In the genomic region with DNA sequence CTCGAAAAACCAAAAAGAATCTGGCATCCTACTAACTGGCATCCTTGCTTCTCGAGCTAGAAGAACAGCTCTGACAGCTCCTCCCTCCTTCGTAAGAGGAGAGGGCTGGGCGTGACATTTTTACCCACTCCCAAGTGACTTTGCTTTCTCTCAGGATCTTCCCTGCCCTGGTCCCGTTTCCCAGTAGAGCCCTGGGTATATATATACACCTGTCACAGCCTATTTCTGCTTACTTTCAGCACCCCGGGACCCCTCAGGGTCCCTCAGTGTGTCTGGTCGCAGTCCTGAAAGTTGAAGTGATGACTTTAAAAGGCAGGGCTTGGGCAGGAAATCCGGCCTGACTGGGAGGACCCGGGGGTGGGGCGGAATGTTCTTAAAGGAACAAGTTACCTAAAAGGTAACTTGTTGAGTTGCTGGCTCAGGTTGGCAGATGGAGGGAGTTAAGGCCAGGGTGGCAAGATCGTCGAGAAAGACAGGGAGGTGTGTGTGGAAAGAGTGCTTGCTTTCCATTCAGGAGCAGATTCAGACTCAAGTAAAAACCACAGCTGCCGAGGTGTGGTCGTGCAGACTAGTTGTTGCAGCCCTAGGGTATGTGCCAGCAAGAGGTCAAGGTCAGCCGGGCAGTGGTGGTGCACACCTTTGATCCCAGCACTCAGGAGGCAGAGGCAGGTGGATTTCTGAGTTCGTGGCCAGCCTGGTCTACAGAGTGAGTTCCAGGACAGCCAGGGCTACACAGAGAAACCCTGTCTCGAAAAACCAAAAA, we compare ENCODE assay signal across 8 mouse cellular contexts. TPM values are rescaled to one million over a fixed set of nuclear protein-coding genes. Genes with fewer than 3 reads are reported as not detected.
DNase-seq lines count a peak whose midpoint lies in the region; ATAC-seq and TF ChIP-seq lines count a peak whose summit lies in the region.

A gene (minus strand): TSS at position 312 of the 763 bp plus-strand sequence.

- POLR2A ChIA-PET in Patski (lab: Charles Lee): interaction anchor here (1.7 kb wide), 1 partner anchor 37 kb away, joined by 5 read pairs; no protein-coding TSS in a partner anchor

- H3K4me2 ChIP-seq in hindbrain, embryonic 13.5 days: peak within 1 kb of the TSS; percentile 49

- no peaks in the 10 kb centered on the region for H3K27me3 ChIP-seq in Patski
- H3K27me3 ChIP-seq in hindbrain, embryonic 13.5 days: no peaks in the 10 kb centered on the region
- H3K27me3 ChIP-seq in megakaryocyte, embryonic 14.5 days (replicated peaks): peaks cover 6% of the 10 kb centered on the region

- no peak within 1 kb of the TSS for H3K27ac ChIP-seq in hindbrain, embryonic 13.5 days

- no peaks in the 10 kb centered on the region for H3K9me3 ChIP-seq in hindbrain, embryonic 13.5 days
- no peaks in the 10 kb centered on the region for H3K9me3 ChIP-seq in megakaryocyte, embryonic 14.5 days

- H3K4me3 ChIP-seq in hindbrain, embryonic 13.5 days: peak within 1 kb of the TSS; percentile 47
- H3K4me3 ChIP-seq in megakaryocyte, embryonic 14.5 days (replicated peaks): peak within 1 kb of the TSS; percentile 94

- CTCF ChIA-PET in Patski (lab: Charles Lee): interaction anchor here (0.6 to 1.4 kb wide), 3 partner anchors 9 to 183 kb away, joined by 3 to 6 read pairs (median 4); no protein-coding TSS in a partner anchor

- TF ChIP-seq CTCF in Patski (IDR thresholded peaks at IDR 0.05): no peak

- 29% methylated on average over 17 of the region's 17 CpGs for WGBS in hindbrain, embryonic 13.5 days

- peaks cover 5% of the 10 kb centered on the region for H3K4me1 ChIP-seq in hindbrain, embryonic 13.5 days (replicated peaks)
- peaks cover 42% of the 10 kb centered on the region for H3K4me1 ChIP-seq in megakaryocyte, embryonic 14.5 days

- no peaks in the 10 kb centered on the region for H3K36me3 ChIP-seq in hindbrain, embryonic 13.5 days
- H3K36me3 ChIP-seq in megakaryocyte, embryonic 14.5 days (replicated peaks; ENCODE audit: low read length): peaks cover 15% of the 10 kb centered on the region

- peak; percentile 80 for ATAC-seq in Patski
- ATAC-seq in hindbrain, embryonic 13.5 days (ENCODE audit: low FRiP score): no peak; the same call in 1 of the 2 replicates

- peak within 1 kb of the TSS; percentile 58; the same call in 1 of the 2 replicates for H3K9ac ChIP-seq in hindbrain, embryonic 13.5 days

- in situ Hi-C loops in Patski (cut with MboI; ENCODE audit: low pct_unique_long_range_greater_than_20kb): no loop called here

- DNase-seq in Patski (ENCODE audit: low read depth, low spot score): no peak
- peak; percentile 72 to 79 for DNase-seq in cerebellum, postnatal 14 days
- DNase-seq in frontal cortex, postnatal 25 days (ENCODE audit: low spot score in 2 of 2): peak; percentile 51 to 69
- peak; percentile 78 to 82 for DNase-seq in left cerebral cortex, adult 18-20 months (ENCODE audit: low spot score in 2 of 2)
- DNase-seq in right cerebral cortex, postnatal 10 days (ENCODE audit: low spot score in 2 of 2): peak; percentile 87 to 88
- DNase-seq in urinary bladder, postnatal 36 days (ENCODE audit: low spot score in 2 of 2): peak; percentile 84 to 88

RNA-seq across cellular contexts. Expression of the gene that starts here (rescaled TPM):
- polyA plus RNA-seq in Patski (2021): 24.7 TPM
- polyA plus RNA-seq in hindbrain, embryonic 13.5 days (2015; fragmentation: Nextera tagmentation; extraction: Ambion mirVana): 3.8 and 5.9 TPM in 2 replicates
- total RNA-seq in left cerebral cortex, adult 18-20 months (2021): 1 to 10 TPM; 7.0 to 8.6 TPM
- polyA plus RNA-seq in megakaryocyte, embryonic 14.5 days (2012; ENCODE audit: insufficient read depth, low replicate concordance): 2.2 and 7.2 TPM in 2 replicates
